In genomic region chr11:63454910-63455531, GRCm38 (mm10) we compare ENCODE assay signal across 12 mouse cellular contexts.
DNase-seq lines count a peak whose midpoint lies in the region; ATAC-seq and TF ChIP-seq lines count a peak whose summit lies in the region.
"Had no signal": no experiment of that assay in that cellular context is flagged by ENCODE, and none has a peak within 500 bp of the region (broad histone marks: within the 10 kb centered on the region; RNA-seq: fewer than 3 reads in every experiment).

No protein-coding gene starts in this region.

- no peak overlapping the region for H3K4me2 ChIP-seq in forebrain, embryonic 14.5 days (ENCODE audit: low read length)
- H3K4me2 ChIP-seq in midbrain, embryonic 14.5 days (ENCODE audit: low read length), result no peak overlapping the region

- peak overlapping the region; percentile 48 for H3K9ac ChIP-seq in ES-Bruce4 (ENCODE audit: low read depth, poor library complexity, severe bottlenecking)
- H3K9ac ChIP-seq in forebrain, embryonic 14.5 days (ENCODE audit: low read length), result no peak overlapping the region
- no peak overlapping the region for H3K9ac ChIP-seq in midbrain, embryonic 14.5 days (replicated peaks; ENCODE audit: low read length)
- H3K9ac ChIP-seq: liver, embryonic 14.5 days had no signal

- peak; percentile 68 for ATAC-seq in forebrain, embryonic 14.5 days
- ATAC-seq in midbrain, embryonic 14.5 days (ENCODE audit: low FRiP score, low TSS enrichment), result no peak
- ATAC-seq in megakaryocyte, adult 5-6 weeks (ENCODE audit: poor library complexity, severe bottlenecking), result no peak
- no peak for ATAC-seq in monocyte, adult 5-6 weeks (replicated peaks; ENCODE audit: insufficient number of reproducible peaks, low FRiP score, low TSS enrichment, poor library complexity, severe bottlenecking)
- ATAC-seq: CD4-positive, CD25-positive, alpha-beta regulatory T cell, adult 4 months had no signal

- peak overlapping the region; percentile 97 for H3K27ac ChIP-seq in ES-Bruce4 (ENCODE audit: insufficient read depth, low read length)
- H3K27ac ChIP-seq in forebrain, embryonic 14.5 days (ENCODE audit: low read depth, low read length), result no peak overlapping the region
- H3K27ac ChIP-seq in midbrain, embryonic 14.5 days (replicated peaks; ENCODE audit: low read depth, low read length), result no peak overlapping the region
- H3K27ac ChIP-seq: liver, embryonic 14.5 days had no signal

- TF ChIP-seq POLR2A in ES-Bruce4 (IDR thresholded peaks at IDR 0.05; ENCODE audit: insufficient read depth, low read length), result no peak

- no peaks in the 10 kb centered on the region for H3K27me3 ChIP-seq in ES-Bruce4 (ENCODE audit: control insufficient read depth, insufficient read depth, low read length, poor library complexity, severe bottlenecking)
- H3K27me3 ChIP-seq in forebrain, embryonic 14.5 days (replicated peaks; ENCODE audit: control insufficient read depth, insufficient read depth, low read length), result 0 out of 2 replicates have a peak, but pooled peaks cover 3% of the 10 kb centered on the region
- no peaks in the 10 kb centered on the region; the same call in 1 of the 2 replicates for H3K27me3 ChIP-seq in midbrain, embryonic 14.5 days (ENCODE audit: control insufficient read depth, insufficient read depth, low read length)

- TF ChIP-seq CTCF in ES-Bruce4 (IDR thresholded peaks at IDR 0.05; ENCODE audit: low read depth, low read length), result no peak

- H3K4me3 ChIP-seq in ES-Bruce4 (ENCODE audit: low read depth, low read length), result no peak overlapping the region
- H3K4me3 ChIP-seq in forebrain, embryonic 14.5 days (ENCODE audit: low read depth, low read length), result no peak overlapping the region
- H3K4me3 ChIP-seq in midbrain, embryonic 14.5 days (replicated peaks; ENCODE audit: low read depth, low read length), result no peak overlapping the region

- 2% methylated on average over 17 of the region's 17 CpGs for WGBS in forebrain, embryonic 14.5 days
- 3% methylated on average over 17 of the region's 17 CpGs for WGBS in midbrain, embryonic 14.5 days

- peaks cover 10% of the 10 kb centered on the region for H3K9me3 ChIP-seq in ES-Bruce4 (replicated peaks; ENCODE audit: control insufficient read depth, insufficient read depth, low read length, poor library complexity, severe bottlenecking)
- H3K9me3 ChIP-seq in forebrain, embryonic 14.5 days (replicated peaks; ENCODE audit: control insufficient read depth, low read length), result 0 out of 2 replicates have a peak, but pooled peaks cover 4% of the 10 kb centered on the region
- H3K9me3 ChIP-seq in midbrain, embryonic 14.5 days (ENCODE audit: control insufficient read depth, low read length), result peaks cover 8% of the 10 kb centered on the region; the same call in 1 of the 2 replicates

- peak; percentile 82 for DNase-seq in ZHBTc4 (ENCODE audit: low read depth, low spot score)
- peak; percentile 76 for DNase-seq in forebrain, embryonic 14.5 days (ENCODE audit: low spot score)
- peak; percentile 55 for DNase-seq in midbrain, embryonic 14.5 days
- no peak for DNase-seq in lung, postnatal 14 days
- no peak for DNase-seq in ovary, adult 18-20 months (ENCODE audit: low spot score)
- DNase-seq: cerebellum, postnatal 25 days; kidney, postnatal 14 days had no signal

- no peaks in the 10 kb centered on the region for H3K36me3 ChIP-seq in ES-Bruce4 (ENCODE audit: control insufficient read depth, insufficient read depth, low read length, poor library complexity, severe bottlenecking)
- no peaks in the 10 kb centered on the region for H3K36me3 ChIP-seq in forebrain, embryonic 14.5 days (ENCODE audit: control insufficient read depth, insufficient read depth, low read length)
- H3K36me3 ChIP-seq in midbrain, embryonic 14.5 days (ENCODE audit: control insufficient read depth, insufficient read depth, low read length), result no peaks in the 10 kb centered on the region

- 0 out of 2 replicates have a peak, but pooled peaks have one; percentile 65 for TF ChIP-seq EP300 in ES-Bruce4 (IDR thresholded peaks at IDR 0.05; ENCODE audit: insufficient read depth, low read depth, low read length)

- peaks cover 7% of the 10 kb centered on the region for H3K4me1 ChIP-seq in ES-Bruce4 (ENCODE audit: control insufficient read depth, insufficient read depth, low read length)
- peaks cover 15% of the 10 kb centered on the region for H3K4me1 ChIP-seq in forebrain, embryonic 14.5 days (ENCODE audit: control insufficient read depth, insufficient read depth, low read length)
- H3K4me1 ChIP-seq in midbrain, embryonic 14.5 days (ENCODE audit: control insufficient read depth, insufficient read depth, low read length), result peaks cover 11% of the 10 kb centered on the region

Comparison
In these comparisons a context has a peak if more than half of its experiments do, and no peak if none do; other contexts are left out.
1. DNase-seq: peak in ZHBTc4 (single experiment), forebrain, embryonic 14.5 days (single experiment) and midbrain, embryonic 14.5 days (single experiment); none in lung, postnatal 14 days (single experiment) and ovary, adult 18-20 months (single experiment).